Mouse (Mus musculus): Measurements from ENCODE around the gene Gm5580.
"Not testable (repeated sequence)": the region's sequence is repeated elsewhere in the genome, so short reads cannot be mapped to it uniquely, and the experiment has no call there.

Gm5580 gene

DNA sequence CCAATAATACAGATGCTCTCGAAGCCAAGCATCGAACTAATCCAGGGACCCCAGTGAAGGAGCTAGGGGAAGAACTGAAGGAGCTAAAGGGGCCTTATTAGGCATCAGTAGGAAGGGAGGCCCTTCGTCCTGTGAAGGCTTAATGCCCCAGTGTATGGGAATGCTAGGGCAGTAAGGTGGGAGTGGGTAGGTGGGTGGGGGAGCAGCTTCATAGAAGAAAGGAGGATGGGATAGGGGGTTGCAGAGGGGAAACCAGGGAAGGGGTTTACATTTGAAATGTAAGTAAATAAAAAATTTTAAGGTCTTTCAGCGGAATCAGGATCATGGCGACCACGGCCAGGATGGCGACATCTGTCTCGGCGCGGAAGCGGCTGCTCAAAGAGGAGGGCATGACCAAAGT lies at the start of gene Gm5580:
TSS of gene Gm5580 (plus strand) at position 301 of the 400 bp plus-strand sequence.
- DNase-seq (ENCODE audit: low spot score): not testable (repeated sequence)

DNA sequence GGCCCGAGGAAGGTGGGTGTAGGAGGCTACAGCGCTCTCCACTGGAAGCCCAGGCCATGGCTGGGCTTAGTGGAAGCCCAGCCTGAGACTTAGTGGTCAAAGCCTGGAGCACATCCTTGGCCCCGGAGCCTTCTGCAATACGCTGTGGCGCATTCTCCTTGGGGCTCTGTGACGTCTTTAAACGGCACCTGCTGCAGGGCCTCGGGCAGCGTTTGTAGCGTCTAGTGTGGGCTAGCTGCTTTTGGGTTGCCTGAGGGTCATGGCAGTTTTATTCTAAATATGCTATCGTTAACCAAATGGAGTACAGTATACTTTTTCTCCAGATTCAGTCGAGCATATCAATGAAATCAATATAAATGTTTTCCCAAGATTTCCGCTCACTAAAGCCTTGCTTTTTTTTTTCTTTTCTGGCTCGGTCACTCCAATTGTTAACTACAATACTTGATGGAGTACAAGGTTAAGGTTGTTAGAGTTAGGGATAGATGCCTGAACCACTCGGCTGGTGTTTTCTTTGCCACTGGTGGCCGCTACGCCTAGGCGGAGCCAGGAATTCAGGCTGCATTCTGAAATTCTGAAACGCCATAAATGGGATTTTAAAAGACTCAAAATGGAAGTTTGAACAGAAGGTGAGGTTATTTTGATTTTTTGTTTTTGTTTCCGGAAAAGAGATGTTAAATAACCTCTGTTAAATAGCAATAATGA lies 44.5 kb upstream of the Gm5580 start, which contains the start of gene Olfr212:
TSS of gene Olfr212 (plus strand) at position 215 of the 702 bp plus-strand sequence.
- DNase-seq (ENCODE audit: low spot score): not testable (repeated sequence)

- DNase-seq (ENCODE audit: low spot score): no peak
These were observed 36.1 kb upstream of the Gm5580 start for GRCm38 (mm10) chr6:116514832-116515231.

DNA sequence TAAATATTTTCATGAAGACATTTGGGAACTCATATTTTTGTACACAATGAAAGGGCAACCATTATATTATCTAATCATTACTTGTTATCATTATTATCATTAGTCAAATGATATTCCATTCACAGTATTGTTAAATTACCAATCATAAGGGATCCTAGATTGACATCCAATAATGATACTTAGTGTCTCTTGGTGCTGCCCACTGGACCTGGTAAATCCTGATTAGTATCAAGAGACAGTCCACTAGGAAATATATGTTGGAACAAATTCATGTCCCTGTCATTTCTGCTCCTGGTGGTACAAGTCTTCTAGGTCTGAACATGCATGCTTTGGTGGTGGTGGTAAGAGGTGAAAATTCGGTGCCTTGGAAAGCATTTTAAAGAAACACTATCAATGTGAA lies 12.8 kb upstream of the Gm5580 start, which contains the start of gene Olfr213:
TSS of gene Olfr213 (plus strand) at position 301 of the 400 bp plus-strand sequence.
- no peak for DNase-seq (ENCODE audit: low spot score)

- DNase-seq (ENCODE audit: low spot score): no peak
These were observed 8.4 kb upstream of the Gm5580 start for GRCm38 (mm10) chr6:116542500-116542899.

- no peak for DNase-seq (ENCODE audit: low spot score)
These were observed 3.0 kb downstream of the Gm5580 start, which contains the start of gene Olfr214 for GRCm38 (mm10) chr6:116553935-116554334. TSS of gene Olfr214 (plus strand) at chr6:116554235.

GRCm38 (mm10) chr6:116554952-116555351 lies 4.0 kb downstream of the Gm5580 start:
- DNase-seq (ENCODE audit: low spot score): no peak

- no peak for DNase-seq (ENCODE audit: low spot score)
These were observed 18.9 kb downstream of the Gm5580 start for GRCm38 (mm10) chr6:116569834-116570233.

GRCm38 (mm10) chr6:116584095-116584494 lies 33.2 kb downstream of the Gm5580 start, which contains the start of gene Olfr215:
TSS of gene Olfr215 (minus strand) at chr6:116584195.
- no peak for DNase-seq (ENCODE audit: low spot score)

GRCm38 (mm10) chr6:116600969-116601368 lies 50.0 kb downstream of the Gm5580 start:
- DNase-seq (ENCODE audit: low spot score): not testable (repeated sequence)
